Comparison of ENCODE assay signal across 8 mouse cellular contexts in genomic region chr3:89395806-89396653, GRCm38 (mm10). TPM values are rescaled to one million over a fixed set of nuclear protein-coding genes. Genes with fewer than 3 reads are reported as not detected.
A peak's percentile ranks its signal among the peaks of the same experiment; 100 is the strongest.
DNase-seq lines count a peak whose midpoint lies in the region; ATAC-seq lines count a peak whose summit lies in the region.

No protein-coding gene starts in this region.

- no peaks in the 10 kb centered on the region for H3K9me3 ChIP-seq in intestine, embryonic 14.5 days (ENCODE audit: control insufficient read depth, low read length)
- H3K9me3 ChIP-seq in liver, embryonic 16.5 days (replicated peaks; ENCODE audit: control insufficient read depth, low read length): no peaks in the 10 kb centered on the region
- no peaks in the 10 kb centered on the region for H3K9me3 ChIP-seq in neural tube, embryonic 13.5 days

- H3K27ac ChIP-seq in intestine, embryonic 14.5 days (ENCODE audit: low read depth): peak overlapping the region; percentile 14; the same call in 1 of the 2 replicates
- H3K27ac ChIP-seq in liver, embryonic 16.5 days (ENCODE audit: low read length): peak overlapping the region; percentile 53
- no peak overlapping the region for H3K27ac ChIP-seq in neural tube, embryonic 13.5 days (replicated peaks)

- peaks cover 21% of the 10 kb centered on the region for H3K4me1 ChIP-seq in intestine, embryonic 14.5 days (replicated peaks; ENCODE audit: control insufficient read depth, insufficient read depth, low read length)
- peaks cover 33% of the 10 kb centered on the region for H3K4me1 ChIP-seq in liver, embryonic 16.5 days (ENCODE audit: control insufficient read depth, low read depth, low read length)
- H3K4me1 ChIP-seq in neural tube, embryonic 13.5 days (replicated peaks): peaks cover 59% of the 10 kb centered on the region

- H3K9ac ChIP-seq in intestine, embryonic 14.5 days (ENCODE audit: low read length): peak overlapping the region; percentile 37
- H3K9ac ChIP-seq in liver, embryonic 16.5 days (ENCODE audit: low read depth, low read length): peak overlapping the region; percentile 71
- peak overlapping the region; percentile 58 for H3K9ac ChIP-seq in neural tube, embryonic 13.5 days

- ATAC-seq in intestine, embryonic 14.5 days (replicated peaks; ENCODE audit: low FRiP score, low TSS enrichment, low read depth): no peak
- ATAC-seq in liver, embryonic 16.5 days (ENCODE audit: low read depth): no peak
- ATAC-seq in neural tube, embryonic 13.5 days (ENCODE audit: low read depth): no peak

- H3K4me2 ChIP-seq in intestine, embryonic 14.5 days (ENCODE audit: low read length): peak overlapping the region; percentile 99
- peak overlapping the region; percentile 99 for H3K4me2 ChIP-seq in liver, embryonic 16.5 days (ENCODE audit: low read depth, low read length)
- peak overlapping the region; percentile 99 for H3K4me2 ChIP-seq in neural tube, embryonic 13.5 days

- H3K27me3 ChIP-seq in intestine, embryonic 14.5 days (replicated peaks; ENCODE audit: control insufficient read depth, insufficient read depth, low read length): no peaks in the 10 kb centered on the region
- H3K27me3 ChIP-seq in liver, embryonic 16.5 days (ENCODE audit: control insufficient read depth, insufficient read depth, low read depth, low read length): peaks cover 30% of the 10 kb centered on the region
- peaks cover 32% of the 10 kb centered on the region for H3K27me3 ChIP-seq in neural tube, embryonic 13.5 days

- peak overlapping the region; percentile 59 for H3K4me3 ChIP-seq in intestine, embryonic 14.5 days (ENCODE audit: low read depth, low read length)
- peak overlapping the region; percentile 71 for H3K4me3 ChIP-seq in liver, embryonic 16.5 days (ENCODE audit: low read depth, low read length)
- H3K4me3 ChIP-seq in neural tube, embryonic 13.5 days: peak overlapping the region; percentile 51

- DNase-seq in ovary, postnatal 36 days (ENCODE audit: low spot score): peak; percentile 70
- DNase-seq in ovary, postnatal 10 days (ENCODE audit: low spot score): no peak
- DNase-seq in cerebellum, postnatal 10 days: peak; percentile 80 to 81
- DNase-seq in gastrocnemius, adult 8-10 months (ENCODE audit: low spot score in 2 of 2): peak; percentile 57 to 64
- DNase-seq in intestine, embryonic 14.5 days (ENCODE audit: low spot score): peak; percentile 85
- peak; percentile 55 for DNase-seq in urinary bladder, postnatal 25 days (ENCODE audit: low spot score)

- WGBS in intestine, embryonic 14.5 days: under 1% methylated on average over 43 of the region's 44 CpGs
- under 1% methylated on average over 43 of the region's 44 CpGs for WGBS in liver, embryonic 16.5 days (ENCODE audit: insufficient replicate concordance)
- 1% methylated on average over 43 of the region's 44 CpGs for WGBS in neural tube, embryonic 13.5 days

- H3K36me3 ChIP-seq in intestine, embryonic 14.5 days (ENCODE audit: control insufficient read depth, insufficient read depth, low read length): no peaks in the 10 kb centered on the region
- H3K36me3 ChIP-seq in liver, embryonic 16.5 days (ENCODE audit: control insufficient read depth, insufficient read depth): no peaks in the 10 kb centered on the region
- 0 out of 2 replicates have a peak, but pooled peaks cover 8% of the 10 kb centered on the region for H3K36me3 ChIP-seq in neural tube, embryonic 13.5 days

RNA-seq across cellular contexts. Expression of gene Zbtb7b, which starts 1.5 kb away (rescaled TPM):
- 10 to 100 TPM; 24.0 to 29.5 (median 27.7) TPM for total RNA-seq in gastrocnemius, adult 8-10 months (2022)
- 4.7 and 5.3 TPM in 2 replicates for polyA plus RNA-seq in intestine, embryonic 14.5 days (2014; fragmentation: Nextera tagmentation; extraction: Ambion mirVana)
- 2.4 and 2.7 TPM in 2 replicates for polyA plus RNA-seq in liver, embryonic 16.5 days (2015; fragmentation: Nextera tagmentation; extraction: Ambion mirVana)
- polyA plus RNA-seq in neural tube, embryonic 13.5 days (2015; fragmentation: Nextera tagmentation; extraction: Ambion mirVana): 0.54 and 0.68 TPM in 2 replicates

RNA-seq across cellular contexts. Expression of gene Lenep, which starts 6.6 kb away (rescaled TPM):
- total RNA-seq in gastrocnemius, adult 8-10 months (2022): 1 to 10 TPM in 1 of 4 experiments, not detected in 3; 2.8 TPM
- polyA plus RNA-seq in intestine, embryonic 14.5 days (2014; fragmentation: Nextera tagmentation; extraction: Ambion mirVana): not detected in 2 replicates
- polyA plus RNA-seq in liver, embryonic 16.5 days (2015; fragmentation: Nextera tagmentation; extraction: Ambion mirVana): not detected in 2 replicates
- 0.84 and 2.6 TPM in 2 replicates for polyA plus RNA-seq in neural tube, embryonic 13.5 days (2015; fragmentation: Nextera tagmentation; extraction: Ambion mirVana)

RNA-seq across cellular contexts. Expression of gene Flad1, which starts 15.6 kb away (rescaled TPM):
- 10 to 100 TPM; 37.8 to 46.1 (median 41.6) TPM for total RNA-seq in gastrocnemius, adult 8-10 months (2022)
- polyA plus RNA-seq in intestine, embryonic 14.5 days (2014; fragmentation: Nextera tagmentation; extraction: Ambion mirVana): 28.3 and 28.7 TPM in 2 replicates
- polyA plus RNA-seq in liver, embryonic 16.5 days (2015; fragmentation: Nextera tagmentation; extraction: Ambion mirVana): 14.9 and 15.1 TPM in 2 replicates
- polyA plus RNA-seq in neural tube, embryonic 13.5 days (2015; fragmentation: Nextera tagmentation; extraction: Ambion mirVana): 30.7 and 33.2 TPM in 2 replicates

RNA-seq across cellular contexts. Expression of gene Cks1b, which starts 22.2 kb away (rescaled TPM):
- 1 to 10 TPM; 2.3 to 3.4 (median 2.6) TPM for total RNA-seq in gastrocnemius, adult 8-10 months (2022)
- 510 and 525 TPM in 2 replicates for polyA plus RNA-seq in intestine, embryonic 14.5 days (2014; fragmentation: Nextera tagmentation; extraction: Ambion mirVana)
- polyA plus RNA-seq in liver, embryonic 16.5 days (2015; fragmentation: Nextera tagmentation; extraction: Ambion mirVana): 176 and 206 TPM in 2 replicates
- 110 and 144 TPM in 2 replicates for polyA plus RNA-seq in neural tube, embryonic 13.5 days (2015; fragmentation: Nextera tagmentation; extraction: Ambion mirVana)

RNA-seq across cellular contexts. Expression of gene Shc1, which starts 22.2 kb away (rescaled TPM):
- total RNA-seq in gastrocnemius, adult 8-10 months (2022): 10 to 100 TPM; 14.1 to 20.6 (median 17.7) TPM
- polyA plus RNA-seq in intestine, embryonic 14.5 days (2014; fragmentation: Nextera tagmentation; extraction: Ambion mirVana): 65.1 and 71.4 TPM in 2 replicates
- 43.2 and 46.0 TPM in 2 replicates for polyA plus RNA-seq in liver, embryonic 16.5 days (2015; fragmentation: Nextera tagmentation; extraction: Ambion mirVana)
- 41.8 and 45.1 TPM in 2 replicates for polyA plus RNA-seq in neural tube, embryonic 13.5 days (2015; fragmentation: Nextera tagmentation; extraction: Ambion mirVana)
